In the genomic region with DNA sequence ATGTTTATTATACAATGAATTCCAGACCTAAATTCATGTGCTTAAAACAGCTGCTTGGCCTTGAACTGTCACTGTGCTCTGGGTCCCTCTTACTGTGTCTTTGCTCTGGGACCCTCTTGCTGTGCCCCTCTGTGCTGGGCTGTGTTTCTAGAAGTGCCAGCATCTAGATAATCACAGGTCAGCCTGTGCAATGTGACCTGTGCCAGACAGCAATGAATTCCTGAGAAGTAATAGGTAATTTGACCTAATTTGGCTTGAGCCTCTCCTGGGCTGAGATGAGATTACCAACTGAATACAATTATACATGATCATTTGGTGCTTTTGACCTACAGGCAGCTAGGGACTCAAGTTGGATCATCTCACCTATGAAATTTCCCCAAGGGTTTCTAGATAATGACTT, we compare ENCODE assay signal across 15 mouse cellular contexts.
DNase-seq lines count a peak whose midpoint lies in the region; ATAC-seq and TF ChIP-seq lines count a peak whose summit lies in the region.
"Had no signal": no experiment of that assay in that cellular context is flagged by ENCODE, and none has a peak within 500 bp of the region (broad histone marks: within the 10 kb centered on the region; RNA-seq: fewer than 3 reads in every experiment).

No protein-coding gene starts in this region.

- no peaks in the 10 kb centered on the region for H3K36me3 ChIP-seq in midbrain, postnatal 0 days (ENCODE audit: insufficient read depth, low read length)
- H3K36me3 ChIP-seq in midbrain, embryonic 10.5 days: no peaks in the 10 kb centered on the region
- no peaks in the 10 kb centered on the region for H3K36me3 ChIP-seq in hindbrain, postnatal 0 days (ENCODE audit: insufficient read depth, low read length)
- H3K36me3 ChIP-seq: embryonic facial prominence, embryonic 12.5 days; forebrain, embryonic 15.5 days; heart, embryonic 12.5 days; intestine, embryonic 15.5 days had no signal

- DNase-seq in cerebellum, adult 9-10 months: no peak
- DNase-seq in midbrain, postnatal 0 days (ENCODE audit: low spot score): peak; percentile 21
- no peak for DNase-seq in midbrain, embryonic 10.5 days (ENCODE audit: low spot score)
- DNase-seq in hindbrain, postnatal 0 days (ENCODE audit: low spot score): no peak
- DNase-seq in B cell, adult 2 months: no peak
- DNase-seq: adrenal gland, postnatal 10 days; cerebellum, adult 18-20 months; gastrocnemius, postnatal 25 days; kidney, adult 18-20 months had no signal

- peak; percentile 49; the same call in 1 of the 2 replicates for ATAC-seq in cerebellum, adult (ENCODE audit: insufficient number of reproducible peaks, low FRiP score, low TSS enrichment)
- ATAC-seq in midbrain, postnatal 0 days (ENCODE audit: low FRiP score): no peak
- peak; percentile 27; the same call in 1 of the 2 replicates for ATAC-seq in hindbrain, postnatal 0 days
- ATAC-seq in monocyte, adult 5-6 weeks (replicated peaks; ENCODE audit: insufficient number of reproducible peaks, low FRiP score, low TSS enrichment, poor library complexity, severe bottlenecking): no peak
- ATAC-seq: forebrain, embryonic 15.5 days; intestine, embryonic 15.5 days had no signal

- no peak for TF ChIP-seq CTCF in midbrain, postnatal 0 days (IDR thresholded peaks at IDR 0.05)
- TF ChIP-seq CTCF in hindbrain, postnatal 0 days (IDR thresholded peaks at IDR 0.05; ENCODE audit: low read depth): no peak

- H3K4me3 ChIP-seq in midbrain, postnatal 0 days (ENCODE audit: low read depth, low read length): no peak overlapping the region
- no peak overlapping the region for H3K4me3 ChIP-seq in midbrain, embryonic 10.5 days
- H3K4me3 ChIP-seq in hindbrain, postnatal 0 days (ENCODE audit: low read length): no peak overlapping the region
- H3K4me3 ChIP-seq: embryonic facial prominence, embryonic 12.5 days; forebrain, embryonic 15.5 days; heart, embryonic 12.5 days; intestine, embryonic 15.5 days had no signal

- no peaks in the 10 kb centered on the region for H3K9me3 ChIP-seq in midbrain, postnatal 0 days (ENCODE audit: low read length)
- no peaks in the 10 kb centered on the region for H3K9me3 ChIP-seq in midbrain, embryonic 10.5 days (replicated peaks)
- H3K9me3 ChIP-seq in hindbrain, postnatal 0 days (ENCODE audit: low read length): no peaks in the 10 kb centered on the region
- H3K9me3 ChIP-seq: embryonic facial prominence, embryonic 12.5 days; forebrain, embryonic 15.5 days; heart, embryonic 12.5 days; intestine, embryonic 15.5 days had no signal

- H3K27me3 ChIP-seq in midbrain, postnatal 0 days (ENCODE audit: insufficient read depth, low read length): no peaks in the 10 kb centered on the region
- no peaks in the 10 kb centered on the region for H3K27me3 ChIP-seq in midbrain, embryonic 10.5 days (ENCODE audit: low read depth, poor library complexity, severe bottlenecking)
- no peaks in the 10 kb centered on the region for H3K27me3 ChIP-seq in hindbrain, postnatal 0 days (ENCODE audit: insufficient read depth, low read length)
- H3K27me3 ChIP-seq: embryonic facial prominence, embryonic 12.5 days; forebrain, embryonic 15.5 days; heart, embryonic 12.5 days; intestine, embryonic 15.5 days had no signal

- H3K27ac ChIP-seq in midbrain, postnatal 0 days (ENCODE audit: low read depth, low read length): no peak overlapping the region
- no peak overlapping the region for H3K27ac ChIP-seq in midbrain, embryonic 10.5 days (replicated peaks)
- no peak overlapping the region for H3K27ac ChIP-seq in hindbrain, postnatal 0 days
- H3K27ac ChIP-seq: embryonic facial prominence, embryonic 12.5 days; forebrain, embryonic 15.5 days; intestine, embryonic 15.5 days had no signal

- no peak overlapping the region for H3K4me2 ChIP-seq in midbrain, postnatal 0 days (ENCODE audit: low read depth, low read length, poor library complexity, severe bottlenecking)
- no peak overlapping the region for H3K4me2 ChIP-seq in hindbrain, postnatal 0 days (ENCODE audit: low read depth, low read length)
- H3K4me2 ChIP-seq: embryonic facial prominence, embryonic 12.5 days; forebrain, embryonic 15.5 days; heart, embryonic 12.5 days; intestine, embryonic 15.5 days had no signal

- H3K9ac ChIP-seq in midbrain, postnatal 0 days (replicated peaks; ENCODE audit: low read length, poor library complexity, severe bottlenecking): no peak overlapping the region
- H3K9ac ChIP-seq in hindbrain, postnatal 0 days (replicated peaks; ENCODE audit: low read length): no peak overlapping the region
- H3K9ac ChIP-seq: embryonic facial prominence, embryonic 12.5 days; forebrain, embryonic 15.5 days; heart, embryonic 12.5 days; intestine, embryonic 15.5 days had no signal

- H3K4me1 ChIP-seq in midbrain, postnatal 0 days (ENCODE audit: insufficient read depth, low read length): no peaks in the 10 kb centered on the region
- H3K4me1 ChIP-seq in midbrain, embryonic 10.5 days: no peaks in the 10 kb centered on the region
- 0 out of 2 replicates have a peak, but pooled peaks cover 5% of the 10 kb centered on the region for H3K4me1 ChIP-seq in hindbrain, postnatal 0 days (ENCODE audit: insufficient read depth, low read length)
- H3K4me1 ChIP-seq: forebrain, embryonic 15.5 days; heart, embryonic 12.5 days; intestine, embryonic 15.5 days had no signal

Comparison
In these comparisons a context has a peak if more than half of its experiments do, and no peak if none do; other contexts are left out.
1. ATAC-seq: peak in cerebellum, adult (single experiment) and hindbrain, postnatal 0 days (single experiment); none in midbrain, postnatal 0 days (single experiment) and monocyte, adult 5-6 weeks (single experiment).